Mouse (Mus musculus) hindlimb bud, embryonic 11.5 days (tissue): ENCODE measurements around the gene Klk13.
"Not testable (repeated sequence)": the region's sequence is repeated elsewhere in the genome, so short reads cannot be mapped to it uniquely, and the experiment has no call there.

ENCODE experiments used
- DNase-seq: peaks from one replicate; pipeline ENCODE4 v3.0.0-alpha.2; 2012; ENCODE audit warnings: low read depth, low spot score; ENCODE audit errors: extremely low spot score

Gene Klk13

GRCm38 (mm10) chr7:43712267-43712666, at the start of gene Klk13:
Klk13 (plus strand) TSS chr7:43712567.
- no peak for DNase-seq

DNA sequence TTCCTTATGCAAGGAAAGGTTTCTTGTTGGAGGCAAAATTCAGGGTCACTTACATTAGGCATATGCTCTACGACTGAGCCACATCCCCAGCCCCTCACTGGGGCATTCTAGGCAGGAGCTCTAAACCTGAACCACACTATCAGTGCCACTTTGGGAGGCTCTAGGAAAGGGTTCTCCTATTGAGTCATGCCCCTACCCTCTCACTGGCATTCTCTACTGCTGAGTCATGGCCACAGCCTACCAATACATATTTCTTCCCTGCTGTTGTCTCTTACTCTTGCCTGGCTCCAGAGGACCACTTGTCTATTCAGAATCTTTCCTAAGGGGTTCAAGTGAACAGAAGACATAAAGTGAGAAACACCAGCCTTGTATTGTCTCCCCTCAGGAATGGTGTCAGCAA, 49.6 kb upstream of the Klk13 start:
- DNase-seq = no peak

DNA sequence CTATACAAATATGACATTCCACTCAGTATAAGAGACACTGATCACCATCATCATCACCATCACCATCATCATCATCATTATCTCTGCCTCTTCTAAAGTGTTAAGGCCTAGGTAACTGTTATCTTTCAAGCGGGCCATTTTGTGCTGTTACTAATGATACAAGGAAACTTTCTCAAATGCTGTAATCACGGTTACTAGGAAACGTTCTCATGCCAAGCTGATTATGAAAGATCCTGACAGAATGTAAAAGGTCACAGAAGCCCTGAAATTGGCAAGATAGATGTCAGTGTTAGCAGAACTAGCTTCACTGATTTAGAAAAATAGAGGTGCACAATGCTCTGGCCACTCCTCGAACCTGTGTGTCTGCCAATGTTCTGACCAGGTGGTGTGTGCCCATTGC, 45.1 kb upstream of the Klk13 start:
- not testable (repeated sequence) for DNase-seq

DNA sequence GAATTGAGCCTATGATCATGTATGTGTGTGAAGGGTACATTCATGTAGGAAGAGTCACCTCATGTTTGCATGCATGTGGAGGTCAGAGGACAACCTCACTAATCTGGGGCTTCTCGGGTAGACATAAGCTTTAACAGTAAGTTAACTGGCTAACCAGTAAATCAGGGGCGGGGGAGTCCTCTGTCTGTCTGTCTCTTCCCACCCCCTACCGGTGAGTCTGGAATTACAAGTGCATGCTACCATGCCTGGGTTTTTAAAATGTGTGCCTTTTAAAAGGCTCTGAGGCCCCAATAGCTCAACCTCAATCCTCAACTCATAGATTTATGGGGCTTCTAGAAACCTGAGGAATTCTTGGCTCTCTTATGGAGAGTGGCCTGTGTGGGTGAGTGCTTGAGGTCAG, 43.8 kb upstream of the Klk13 start:
- no peak for DNase-seq

GRCm38 (mm10) chr7:43671064-43671808, 41.1 kb upstream of the Klk13 start:
- no peak for DNase-seq

DNA sequence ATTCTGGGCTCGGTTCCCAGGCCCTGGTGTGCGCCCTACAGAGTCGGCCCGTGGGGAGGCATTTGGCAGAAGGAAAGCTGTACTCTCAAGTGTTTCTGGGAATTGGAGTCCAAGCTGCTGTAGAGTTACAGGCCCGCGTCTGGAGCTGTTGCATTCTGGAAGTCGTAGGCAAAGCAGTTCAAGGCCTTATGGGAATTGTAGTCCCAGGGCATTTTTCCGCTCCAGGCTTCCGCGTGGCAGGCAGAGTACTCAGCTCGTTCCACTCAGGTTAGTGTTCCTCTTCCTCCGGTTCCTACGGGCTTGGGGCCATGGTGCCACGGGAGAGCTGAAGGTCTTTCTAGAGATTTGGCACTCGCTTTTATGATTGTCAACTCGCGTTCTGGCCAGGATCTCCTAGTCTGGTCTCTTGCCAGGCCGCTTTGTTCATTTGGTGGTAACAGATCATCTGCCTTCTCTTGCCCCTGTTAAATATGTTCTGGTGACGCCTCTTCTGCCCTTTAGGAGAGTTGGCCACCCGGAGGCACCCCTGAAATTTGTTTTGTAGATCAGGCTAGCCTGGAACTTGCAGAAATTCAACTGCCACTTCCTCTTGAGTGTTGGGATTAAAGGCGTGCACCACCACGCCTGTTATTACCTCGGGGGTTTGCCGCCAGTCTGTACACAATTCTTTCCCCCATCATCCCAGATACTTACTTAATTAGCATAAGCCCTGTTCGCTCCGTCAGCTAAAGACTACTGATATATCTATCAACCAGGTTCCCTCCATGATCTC, 40.4 kb upstream of the Klk13 start, which contains the start of gene Ctu1:
TSS of gene Ctu1 (plus strand) at position 208 of the 772 bp plus-strand sequence.
- peak; percentile 49 for DNase-seq

GRCm38 (mm10) chr7:43672581-43673260, 39.6 kb upstream of the Klk13 start:
- DNase-seq = no peak

DNA sequence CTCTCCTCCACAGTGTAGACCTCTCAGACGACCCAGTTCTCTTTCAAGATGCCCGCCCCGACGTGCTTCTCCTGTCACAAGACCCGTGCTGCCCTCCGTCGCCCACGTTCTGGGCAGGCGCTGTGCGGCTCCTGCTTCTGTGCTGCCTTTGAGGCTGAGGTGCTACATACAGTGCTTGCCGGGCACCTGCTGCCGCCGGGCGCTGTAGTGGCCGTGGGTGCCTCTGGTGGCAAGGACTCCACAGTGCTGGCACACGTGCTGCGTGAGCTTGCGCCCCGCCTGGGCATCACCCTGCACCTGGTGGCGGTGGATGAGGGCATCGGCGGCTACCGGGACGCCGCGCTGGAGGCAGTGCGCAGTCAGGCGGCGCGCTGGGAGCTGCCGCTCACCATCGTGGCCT, 37.3 kb upstream of the Klk13 start:
- DNase-seq = no peak

DNA sequence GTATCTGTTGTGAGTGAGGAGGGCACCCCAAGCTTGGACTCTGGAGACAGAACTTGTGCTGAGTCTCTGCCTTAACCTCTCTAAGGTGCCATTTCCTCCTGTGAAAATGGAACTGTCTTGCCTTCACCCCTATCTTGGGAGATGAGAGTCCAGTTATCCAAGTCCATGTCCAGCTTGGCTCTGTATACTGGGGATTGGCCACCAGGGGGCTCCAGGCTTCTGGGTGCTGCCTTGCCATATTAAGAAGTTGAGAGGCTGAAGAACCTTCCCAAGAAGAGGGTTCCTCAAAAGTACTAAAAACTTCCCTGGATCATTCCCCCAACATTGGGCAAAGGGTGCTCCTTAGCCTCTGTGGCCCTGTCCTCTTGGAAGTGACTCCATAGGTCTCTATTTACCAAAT, 33.9 kb upstream of the Klk13 start:
- no peak for DNase-seq

- DNase-seq = peak; percentile 22
These were observed 31.4 kb upstream of the Klk13 start for GRCm38 (mm10) chr7:43680960-43681359.

GRCm38 (mm10) chr7:43682511-43682910, 29.9 kb upstream of the Klk13 start:
- DNase-seq = not testable (repeated sequence)

GRCm38 (mm10) chr7:43685088-43685487, 27.3 kb upstream of the Klk13 start:
- no peak for DNase-seq

- no peak for DNase-seq
These were observed 22.2 kb upstream of the Klk13 start, which contains the start of gene Klk14 for GRCm38 (mm10) chr7:43690118-43690517. Klk14 (plus strand) TSS chr7:43690418.

- no peak for DNase-seq
These were observed 2.3 kb upstream of the Klk13 start for GRCm38 (mm10) chr7:43710031-43710430.

- DNase-seq = no peak
These were observed 550 bp downstream of the Klk13 start for GRCm38 (mm10) chr7:43712917-43713316.

GRCm38 (mm10) chr7:43713741-43714351, 1.5 kb downstream of the Klk13 start:
- no peak for DNase-seq

- no peak for DNase-seq
These were observed 35.4 kb downstream of the Klk13 start for GRCm38 (mm10) chr7:43747788-43748187.

GRCm38 (mm10) chr7:43752806-43753205, 40.4 kb downstream of the Klk13 start:
- DNase-seq = no peak

DNA sequence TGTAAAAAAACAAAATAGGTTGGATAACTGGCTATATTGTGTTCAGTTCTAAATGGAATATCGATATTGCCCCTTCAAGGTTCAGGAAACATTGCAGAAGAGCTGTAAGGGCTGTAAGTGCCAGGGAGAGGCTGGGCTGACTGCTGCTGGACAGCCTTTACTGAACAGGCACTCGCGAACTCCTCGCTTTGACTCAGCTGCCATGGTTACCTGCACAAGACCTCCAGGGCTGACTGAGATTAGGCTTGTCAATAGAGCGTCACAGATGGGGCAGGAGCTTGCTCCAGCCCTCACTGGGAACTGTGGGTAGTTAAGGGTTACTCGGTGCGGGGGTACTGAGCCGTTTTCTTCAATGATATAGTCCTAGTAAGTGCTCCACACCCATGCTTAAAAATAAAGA, 54.1 kb downstream of the Klk13 start:
- no peak for DNase-seq

DNA sequence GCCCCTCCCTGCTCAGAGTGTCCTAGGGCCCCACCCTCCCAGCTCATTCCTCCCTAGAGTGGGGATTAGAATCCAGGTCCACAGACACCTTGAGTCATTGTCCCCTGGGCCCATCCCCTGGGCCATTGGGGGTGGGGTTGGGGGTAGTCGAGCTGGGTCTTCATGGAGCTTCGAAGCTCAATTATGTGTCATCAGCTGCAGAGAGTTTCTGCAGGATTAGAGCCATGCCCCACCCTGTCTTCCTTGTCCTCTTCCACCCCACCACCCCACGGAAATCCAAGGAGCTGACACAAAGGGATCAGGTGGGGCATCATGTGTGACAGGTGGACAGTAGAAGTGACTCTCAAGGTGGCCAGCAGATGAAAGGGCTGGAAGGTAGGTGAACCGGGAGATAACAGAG, 56.2 kb downstream of the Klk13 start, which contains the start of gene Klk12:
TSS of gene Klk12 (plus strand) at position 301 of the 400 bp plus-strand sequence.
- no peak for DNase-seq

DNA sequence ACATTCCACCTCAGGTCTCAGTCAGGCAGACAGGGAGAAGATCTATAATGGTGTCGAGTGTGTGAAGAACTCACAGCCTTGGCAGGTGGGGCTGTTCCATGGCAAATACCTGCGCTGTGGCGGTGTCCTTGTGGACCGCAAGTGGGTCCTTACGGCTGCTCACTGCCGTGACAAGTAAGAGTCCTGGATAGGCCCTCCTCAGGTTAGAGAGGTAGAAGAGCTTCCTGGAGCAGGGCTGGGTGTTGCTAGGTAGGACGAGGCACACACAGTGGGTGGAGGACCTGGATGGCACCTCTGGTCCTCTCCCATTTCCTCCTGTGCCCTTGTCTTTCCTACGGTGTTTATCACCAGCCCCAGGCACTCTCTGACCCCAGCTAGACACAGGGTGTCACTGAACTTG, 57.3 kb downstream of the Klk13 start:
- no peak for DNase-seq
